Mouse (Mus musculus) adrenal gland, adult (tissue): ENCODE measurements around the gene Coq9.

Experiments used
- DNase-seq, 2 experiments: peaks; one replicate each; pipeline ENCODE4 v3.0.0; 2022 to 2023; ENCODE audit warnings: low spot score in 1 of 2; ENCODE audit not compliant: inconsistent age in 2 of 2

Coq9 gene

GRCm38 (mm10) chr8:94866921-94867320 is 28.8 kb downstream of the Coq9 start:
- no peak for DNase-seq

- DNase-seq: no peak
Measured at GRCm38 (mm10) chr8:94869146-94869545, 31.0 kb downstream of the Coq9 start.

GRCm38 (mm10) chr8:94870003-94870402 is 31.9 kb downstream of the Coq9 start:
- DNase-seq: no peak

- DNase-seq: no peak
Measured at GRCm38 (mm10) chr8:94870474-94871107, 32.5 kb downstream of the Coq9 start.

- peak; percentile 58 to 76 for DNase-seq
Measured at GRCm38 (mm10) chr8:94871108-94871894, 33.2 kb downstream of the Coq9 start.

GRCm38 (mm10) chr8:94872156-94872555 is 34.0 kb downstream of the Coq9 start:
- DNase-seq: peak in 1 of 2 experiments; percentile 40

- no peak for DNase-seq
Measured at GRCm38 (mm10) chr8:94872576-94872975, 34.5 kb downstream of the Coq9 start.

GRCm38 (mm10) chr8:94874358-94874757 is 36.2 kb downstream of the Coq9 start:
- DNase-seq: peak; percentile 78 to 91

GRCm38 (mm10) chr8:94875096-94875870 is 37.2 kb downstream of the Coq9 start:
- peak in 1 of 2 experiments; percentile 66 for DNase-seq

GRCm38 (mm10) chr8:94875871-94876150 is 37.7 kb downstream of the Coq9 start:
- no peak for DNase-seq

- peak; percentile 90 to 100 for DNase-seq
Measured at GRCm38 (mm10) chr8:94876197-94876730, 38.1 kb downstream of the Coq9 start, which contains the start of gene Dok4. Gene Dok4, minus strand, starts transcription at chr8:94876330.

- no peak for DNase-seq
Measured at GRCm38 (mm10) chr8:94876820-94877219, 38.7 kb downstream of the Coq9 start.

- DNase-seq: no peak
Measured at GRCm38 (mm10) chr8:94880742-94881141, 42.6 kb downstream of the Coq9 start.

- DNase-seq: peak; percentile 56 to 79
Measured at GRCm38 (mm10) chr8:94888383-94889036, 50.4 kb downstream of the Coq9 start.

GRCm38 (mm10) chr8:94892917-94893316 is 54.8 kb downstream of the Coq9 start:
- no peak for DNase-seq

- no peak for DNase-seq
Measured at GRCm38 (mm10) chr8:94899262-94899661, 61.1 kb downstream of the Coq9 start.

- DNase-seq: no peak
Measured at GRCm38 (mm10) chr8:94900617-94901016, 62.5 kb downstream of the Coq9 start.

GRCm38 (mm10) chr8:94901031-94901430 is 62.9 kb downstream of the Coq9 start:
- peak in 1 of 2 experiments; percentile 31 for DNase-seq

- no peak for DNase-seq
Measured at GRCm38 (mm10) chr8:94903709-94904108, 65.6 kb downstream of the Coq9 start.
